Mouse (Mus musculus): ENCODE measurements around the gene Clint1. TPM values are rescaled to one million over a fixed set of nuclear protein-coding genes. Genes with fewer than 3 reads are reported as not detected.

The Clint1 gene
- total RNA-seq, 2 experiments from 2014 or later, result 27.8 to 35.3 TPM

DNA sequence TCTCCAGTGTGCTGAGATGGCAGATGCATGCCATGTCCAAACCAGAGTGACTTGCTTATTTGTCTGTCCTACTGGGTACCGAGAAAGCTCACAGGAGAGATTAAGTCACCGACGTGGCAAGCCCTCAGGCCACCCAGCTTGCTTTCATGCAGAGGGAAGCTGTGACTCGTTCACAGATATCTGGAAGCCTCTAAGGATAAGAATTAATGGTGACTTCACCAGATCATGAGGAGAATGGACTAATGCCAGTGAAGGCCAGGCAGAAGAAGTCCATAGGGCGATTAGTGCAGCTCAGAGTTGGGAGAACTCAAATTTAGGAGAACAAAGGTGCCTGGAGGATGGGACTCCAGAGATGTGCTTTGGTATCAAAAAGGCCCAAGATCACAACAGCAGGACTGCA lies 75.6 kb downstream of the Clint1 start:
- no peak for DNase-seq

DNA sequence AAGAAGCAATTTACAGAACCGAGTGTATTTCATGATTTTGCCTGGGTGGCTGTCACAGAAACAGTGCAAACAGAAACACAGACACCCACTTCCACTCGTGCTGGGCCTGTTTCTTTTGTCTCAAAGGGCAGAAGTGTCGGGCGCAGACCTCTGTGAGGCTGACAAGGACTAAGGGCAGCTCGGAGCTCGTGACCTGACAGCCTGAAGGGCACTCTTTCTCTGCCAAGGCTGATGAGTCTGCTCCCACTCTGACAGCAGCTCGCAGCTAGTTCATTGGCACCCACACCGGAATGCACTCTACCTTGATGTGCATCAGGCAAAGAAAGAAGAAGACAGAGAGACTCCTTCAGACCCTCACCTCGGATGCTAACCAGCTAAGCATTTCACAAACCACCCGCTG lies 77.7 kb downstream of the Clint1 start:
- no peak for DNase-seq

GRCm38 (mm10) chr11:45932771-45933170 lies 80.9 kb downstream of the Clint1 start:
- no peak for DNase-seq

GRCm38 (mm10) chr11:45937478-45937877 lies 85.6 kb downstream of the Clint1 start:
- DNase-seq, result no peak

GRCm38 (mm10) chr11:45938917-45939316 lies 87.1 kb downstream of the Clint1 start:
- DNase-seq, result no peak

DNA sequence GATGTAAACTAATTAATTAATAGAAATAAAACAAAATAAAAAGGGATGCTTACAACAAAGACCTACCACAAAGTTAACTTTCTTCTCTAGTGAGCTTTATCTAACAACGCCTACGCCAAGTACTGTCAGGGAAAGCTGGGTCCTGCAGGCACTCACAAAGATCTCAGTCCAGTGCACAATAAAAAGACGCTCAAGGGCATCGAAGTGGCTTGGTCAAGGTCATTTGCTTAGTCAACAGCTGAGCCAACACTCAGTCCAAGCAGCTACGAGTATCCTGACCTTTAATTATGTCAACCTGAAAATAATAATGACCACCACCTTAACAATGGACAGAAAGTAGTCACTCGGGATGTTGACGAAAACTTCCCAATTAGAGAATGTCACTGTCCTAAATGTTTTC lies 90.4 kb downstream of the Clint1 start:
- DNase-seq, result no peak

DNA sequence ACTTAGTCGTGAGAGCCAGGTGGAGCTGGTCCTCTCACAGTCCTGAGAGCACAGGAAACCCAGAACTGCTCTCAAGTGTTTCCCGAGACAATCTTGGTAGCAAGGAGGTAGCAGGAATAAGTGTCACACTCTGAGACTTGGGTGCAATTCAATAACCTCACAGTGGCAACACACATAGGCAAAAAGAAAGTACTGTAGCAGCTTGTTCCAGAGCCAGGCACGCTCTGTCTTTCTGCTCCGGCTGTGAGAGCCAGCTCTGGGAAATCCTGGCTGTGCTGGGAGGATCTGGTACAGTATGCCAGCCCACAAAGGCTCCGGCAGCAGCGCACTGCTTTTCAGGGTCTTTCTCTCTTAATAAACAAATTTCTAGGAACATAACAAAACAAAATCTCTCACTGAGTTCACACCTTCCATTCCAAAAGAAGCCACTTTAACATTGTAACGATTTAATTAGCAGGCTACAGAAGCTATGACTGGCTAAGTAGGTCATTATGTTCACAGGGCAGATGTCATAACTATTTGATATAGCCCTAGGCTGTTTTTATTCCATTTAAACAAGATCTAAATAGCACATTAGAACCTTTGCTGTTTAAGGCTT lies 91.4 kb downstream of the Clint1 start:
- no peak for DNase-seq

GRCm38 (mm10) chr11:45943891-45944642 lies 92.2 kb downstream of the Clint1 start:
- no peak for DNase-seq

DNA sequence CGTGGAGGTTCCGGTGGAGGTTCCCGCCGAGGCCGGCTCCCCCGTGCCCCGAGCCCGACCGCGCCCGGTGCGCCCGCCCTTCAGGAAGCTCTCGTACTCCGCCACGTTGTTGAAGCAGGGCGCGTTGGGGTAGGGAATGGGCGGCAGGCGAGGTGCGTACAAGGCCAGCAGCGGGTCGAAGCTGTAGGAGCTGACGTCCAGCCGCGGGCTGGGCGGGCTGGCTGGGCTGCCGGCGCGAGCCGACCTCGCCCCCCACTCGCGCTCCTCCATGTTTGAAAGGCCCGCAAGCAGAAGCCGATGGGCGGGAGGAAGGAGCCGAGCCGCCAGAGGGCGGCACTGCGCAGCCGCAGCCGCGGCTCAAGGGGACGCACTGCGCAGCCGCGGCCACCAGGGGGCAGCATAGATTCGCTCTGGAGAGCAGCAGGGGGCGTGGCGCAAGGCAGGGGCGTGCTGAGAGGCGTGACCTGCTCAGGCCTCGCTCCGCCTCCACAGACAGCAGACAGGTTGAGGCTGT lies 92.8 kb downstream of the Clint1 start, which contains the start of gene Lsm11:
TSS of gene Lsm11 (minus strand) at position 293 of the 514 bp plus-strand sequence.
- DNase-seq, result peak; percentile 91

GRCm38 (mm10) chr11:45946796-45947195 lies 94.9 kb downstream of the Clint1 start:
- no peak for DNase-seq

DNA sequence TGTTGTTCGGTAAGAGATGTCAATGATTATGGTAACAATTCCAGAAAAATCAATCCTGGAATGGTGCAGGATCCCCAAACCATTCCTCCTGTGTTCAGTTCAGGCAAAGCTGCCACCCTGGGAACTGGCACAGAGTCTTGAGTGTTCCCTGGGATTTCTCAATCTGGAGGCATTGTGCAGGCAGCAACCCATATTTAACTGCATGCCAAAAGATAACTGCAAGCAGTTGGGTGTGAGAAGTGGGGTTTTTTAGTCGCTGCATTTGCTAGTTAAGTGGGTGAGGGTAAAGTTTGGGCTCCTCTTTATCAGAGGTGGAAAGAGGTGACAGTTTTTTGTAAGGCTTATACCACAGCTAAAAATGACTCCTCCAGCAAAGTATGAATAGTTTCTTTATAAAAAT lies 95.6 kb downstream of the Clint1 start:
- DNase-seq, result no peak

DNA sequence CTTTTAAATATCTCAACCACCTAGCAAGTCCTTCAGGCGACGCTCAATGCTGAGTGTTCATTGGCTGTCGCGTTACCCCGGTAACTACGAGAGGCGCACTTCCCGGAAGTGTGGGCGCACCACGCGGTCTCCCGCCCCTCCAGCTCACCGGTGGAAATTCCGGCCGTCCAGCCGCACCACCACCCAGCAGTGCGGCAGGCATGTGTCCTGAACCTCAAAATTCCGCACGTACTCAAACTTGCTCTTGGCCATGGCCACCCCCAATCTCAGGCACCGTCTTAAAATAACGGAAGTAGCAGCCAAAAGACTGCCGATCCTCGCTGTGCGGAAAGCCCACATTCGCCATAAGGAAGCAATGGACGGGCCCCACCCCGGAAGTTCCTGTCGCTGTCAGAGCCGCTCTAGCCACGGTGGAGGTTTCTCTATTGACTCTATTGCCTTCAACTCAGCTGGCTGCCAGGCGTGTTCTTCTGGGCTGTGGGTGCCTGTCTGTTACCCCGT lies 103.3 kb downstream of the Clint1 start, which contains the start of gene Thg1l:
TSS of gene Thg1l (minus strand) at position 368 of the 501 bp plus-strand sequence.
- DNase-seq, result peak; percentile 88

GRCm38 (mm10) chr11:45959598-45959997 lies 107.7 kb downstream of the Clint1 start:
- no peak for DNase-seq

GRCm38 (mm10) chr11:45960003-45960402 lies 108.2 kb downstream of the Clint1 start:
- no peak for DNase-seq

Small RNAs within 50 kb of the gene (microRNA-seq; reads per million reads assigned to microRNA genes)
- gene Gm22751 (ENCODE audit: borderline replicate concordance in 2 of 2), result 0 reads per million in 2 experiments

Other genes starting within 250 kb of the Clint1 start
- gene Lsm11, start 92.9 kb downstream of the Clint1 start, total RNA-seq (2021), result 1 to 10 TPM; 1.9 to 2.6 TPM
- gene Thg1l, start 103.4 kb downstream of the Clint1 start, total RNA-seq (2021), result 1 to 10 TPM; 4.8 to 5.4 TPM
- gene Sox30, start 128.3 kb downstream of the Clint1 start, total RNA-seq (2021), result not detected
- 1 to 10 TPM in 1 of 2 experiments, under 1 TPM in 1; 0.51 to 1.2 TPM for gene Gm12166, start 200.3 kb downstream of the Clint1 start, total RNA-seq (2021)
- gene Adam19, start 203.9 kb downstream of the Clint1 start, total RNA-seq (2021), result 1 to 10 TPM; 4.9 to 8.0 TPM